Mouse (Mus musculus): Measurements from ENCODE around the gene Tenm2.

The Tenm2 gene

DNA sequence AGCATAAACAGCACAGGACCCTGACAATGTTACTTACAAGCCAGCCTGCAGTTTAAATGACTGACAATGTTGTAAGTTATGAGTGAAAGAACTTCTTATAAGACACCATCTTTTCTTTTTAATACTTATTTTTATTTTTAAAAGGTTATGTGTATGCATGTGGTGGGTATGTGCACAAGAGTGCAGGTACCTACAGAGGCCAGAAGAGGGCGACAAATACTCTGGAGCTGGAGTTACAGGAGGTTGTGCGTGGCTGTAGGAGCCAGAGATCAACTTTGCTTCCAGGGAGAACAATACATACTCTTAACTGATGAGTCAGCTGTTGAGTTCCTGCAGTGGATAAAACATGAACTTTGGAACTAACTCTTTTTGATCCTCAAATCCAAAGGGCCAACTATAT is 981.7 kb downstream of the Tenm2 start:
- no peak for DNase-seq

DNA sequence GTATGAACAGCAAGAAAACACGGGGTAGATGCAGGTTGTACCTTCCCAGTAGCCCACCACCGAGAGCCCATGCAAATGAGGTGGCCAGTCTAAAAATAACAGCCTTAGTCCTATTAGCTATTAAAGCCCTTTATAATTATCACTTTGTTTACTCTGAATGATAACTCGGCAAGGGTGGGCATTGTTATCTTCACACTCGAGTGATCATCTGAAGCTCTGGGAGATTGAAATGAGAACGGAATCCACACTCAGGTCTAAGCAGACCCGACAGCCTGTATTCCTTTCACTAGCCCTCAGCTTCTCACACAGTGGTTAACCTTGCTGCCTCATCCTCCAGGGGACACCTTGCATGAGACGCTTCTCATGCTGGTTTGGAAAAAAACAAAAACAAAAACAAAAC is 985.7 kb downstream of the Tenm2 start:
- no peak for DNase-seq

DNA sequence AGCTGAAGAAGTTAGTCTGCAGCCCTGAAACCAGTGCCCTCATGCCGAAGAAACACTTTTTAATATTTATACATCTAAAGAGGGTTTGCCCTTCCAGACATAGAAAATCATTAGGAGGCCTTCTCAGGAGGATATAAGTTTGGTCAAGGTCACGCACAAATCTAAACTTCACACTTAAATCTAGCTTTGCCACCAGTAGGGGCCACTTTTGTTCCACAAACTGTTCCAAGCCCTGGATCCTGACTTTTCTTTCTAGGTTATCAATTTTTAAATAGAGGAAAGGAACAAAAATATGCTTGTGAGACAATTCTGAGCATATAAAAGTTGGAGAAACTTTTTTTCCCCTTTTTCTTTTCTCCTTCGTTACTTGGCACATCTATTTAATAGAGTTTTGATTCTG is 989.6 kb downstream of the Tenm2 start:
- no peak for DNase-seq

DNA sequence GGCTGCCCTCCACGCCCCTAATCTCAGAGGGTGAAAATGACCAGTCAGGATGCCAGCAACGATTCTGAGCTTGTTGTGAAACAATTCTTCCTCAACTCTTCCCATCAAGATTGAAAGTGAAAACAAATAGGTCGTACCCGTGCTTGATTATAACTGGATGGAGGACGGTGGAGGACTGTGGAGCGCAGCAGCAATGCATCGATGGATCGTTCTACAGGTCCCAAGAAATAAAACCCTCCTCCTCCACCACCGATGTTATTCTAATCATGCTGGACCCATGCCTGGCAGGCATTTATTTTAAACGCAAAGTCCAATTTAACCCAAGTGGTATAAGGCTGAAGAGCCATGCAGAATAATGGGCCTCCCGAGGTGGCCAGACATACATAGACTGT is 991.3 kb downstream of the Tenm2 start:
- DNase-seq = no peak

DNA sequence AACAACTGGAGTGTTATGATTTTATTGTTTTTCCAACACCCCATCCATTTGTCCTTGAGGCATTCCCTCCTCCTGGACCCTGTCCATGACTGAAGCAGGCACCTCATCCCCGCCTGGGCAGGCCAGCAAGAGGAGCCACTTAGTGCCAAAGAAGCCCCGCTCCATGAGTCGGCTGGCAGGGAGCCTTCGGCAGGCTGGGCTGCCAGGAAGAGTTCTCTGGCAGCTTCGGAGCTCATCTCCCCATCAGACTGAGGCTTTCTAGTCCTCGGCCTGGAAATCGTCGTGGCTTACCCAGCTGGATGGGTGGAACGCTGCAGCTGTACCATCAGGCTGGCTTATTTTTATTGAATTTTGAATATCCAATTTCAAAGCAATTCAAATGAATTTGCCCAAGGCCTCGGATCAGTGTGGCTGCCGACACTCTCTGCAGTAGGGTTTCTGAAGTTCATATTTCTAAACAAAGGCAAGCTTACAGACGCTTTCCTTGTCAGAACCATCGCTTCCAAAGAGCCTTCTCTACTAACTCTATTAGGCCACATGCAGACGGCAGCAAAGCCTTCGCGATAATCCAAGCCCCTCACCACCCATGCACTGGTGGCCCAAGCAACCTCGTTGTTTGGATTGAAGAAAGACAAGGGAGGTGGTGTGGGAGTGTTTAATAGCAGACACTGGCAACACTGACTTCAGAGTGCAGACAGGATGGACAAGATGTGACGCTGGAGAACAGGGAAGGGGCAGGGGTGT is 991.8 kb downstream of the Tenm2 start:
- DNase-seq = no peak

DNA sequence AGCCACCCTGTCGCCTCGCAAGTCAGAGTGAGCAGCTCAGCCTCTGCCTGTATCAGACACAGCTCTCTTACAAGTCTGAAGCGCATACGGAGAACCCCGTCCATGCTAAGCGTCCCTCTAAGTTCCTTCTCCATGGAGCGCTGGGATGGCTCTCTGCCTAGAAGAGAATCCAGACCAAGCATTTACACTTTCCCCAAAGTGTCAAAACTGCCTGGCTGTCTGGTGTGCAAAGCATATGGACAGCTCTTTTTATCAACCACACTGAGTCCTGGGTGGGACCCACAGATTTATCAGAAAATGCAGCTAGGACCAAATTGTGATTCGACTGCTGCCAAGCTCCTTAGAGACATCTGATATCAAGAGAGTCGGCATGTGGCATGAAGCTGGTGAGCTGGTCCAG is 996.9 kb downstream of the Tenm2 start:
- no peak for DNase-seq

DNA sequence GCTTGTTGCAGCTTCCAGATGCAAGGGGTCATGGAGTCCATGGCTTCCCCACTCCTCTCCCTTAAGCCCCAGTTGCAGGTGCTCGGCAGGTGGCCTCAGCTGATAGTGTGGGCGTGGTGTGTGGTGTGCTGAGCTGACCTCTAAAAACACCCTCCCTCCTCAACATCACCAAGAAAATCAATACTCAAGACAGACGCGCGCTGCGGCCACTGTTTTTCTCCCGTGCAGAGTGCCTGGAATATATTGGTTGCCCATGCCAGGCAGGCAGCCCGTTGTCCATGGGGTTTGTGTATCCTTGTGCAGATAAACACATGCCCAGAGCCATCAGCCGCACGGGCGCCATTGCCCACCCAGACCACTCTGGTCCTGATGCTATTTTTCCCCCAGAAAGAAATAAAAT is 1007.1 kb downstream of the Tenm2 start:
- no peak for DNase-seq

DNA sequence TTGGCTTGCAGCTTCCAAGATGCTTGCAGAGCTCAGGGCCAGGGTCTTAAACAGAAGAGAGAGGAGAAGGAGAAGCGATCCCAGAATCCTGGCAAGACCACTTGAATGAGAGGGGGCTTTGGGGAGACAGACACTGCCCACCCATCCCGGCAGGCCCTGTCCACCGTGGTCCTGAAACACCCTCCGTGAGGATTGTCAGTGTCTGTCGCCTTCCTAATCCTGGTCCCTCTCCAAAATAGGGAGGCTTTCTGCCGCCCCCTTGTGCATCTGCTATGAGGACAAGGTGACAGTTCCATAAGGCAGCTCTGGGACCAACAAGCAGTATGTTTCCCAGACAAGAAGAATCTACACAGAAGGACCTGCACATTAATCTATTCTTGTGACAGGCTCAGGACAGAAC is 1007.6 kb downstream of the Tenm2 start:
- DNase-seq = no peak

DNA sequence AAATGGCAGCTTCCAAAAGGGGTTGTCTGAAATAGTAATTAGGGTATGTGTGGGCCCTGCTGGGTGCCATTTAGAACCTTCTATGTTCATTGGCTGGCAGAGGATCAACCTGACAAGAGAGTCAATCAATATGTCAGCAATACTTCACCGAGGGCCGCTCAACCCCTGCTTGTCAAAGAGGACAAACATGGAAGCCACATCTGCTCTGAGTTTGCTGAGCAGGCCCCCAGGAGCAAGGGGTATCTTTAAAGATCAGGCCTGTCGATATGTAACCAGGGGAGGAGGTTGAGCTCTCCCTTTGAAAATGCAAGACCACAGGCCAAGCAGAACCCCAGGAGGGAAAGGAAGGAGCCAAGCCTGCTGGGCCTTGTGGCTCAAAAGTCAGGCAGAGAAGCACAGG is 1009.7 kb downstream of the Tenm2 start:
- DNase-seq = no peak

DNA sequence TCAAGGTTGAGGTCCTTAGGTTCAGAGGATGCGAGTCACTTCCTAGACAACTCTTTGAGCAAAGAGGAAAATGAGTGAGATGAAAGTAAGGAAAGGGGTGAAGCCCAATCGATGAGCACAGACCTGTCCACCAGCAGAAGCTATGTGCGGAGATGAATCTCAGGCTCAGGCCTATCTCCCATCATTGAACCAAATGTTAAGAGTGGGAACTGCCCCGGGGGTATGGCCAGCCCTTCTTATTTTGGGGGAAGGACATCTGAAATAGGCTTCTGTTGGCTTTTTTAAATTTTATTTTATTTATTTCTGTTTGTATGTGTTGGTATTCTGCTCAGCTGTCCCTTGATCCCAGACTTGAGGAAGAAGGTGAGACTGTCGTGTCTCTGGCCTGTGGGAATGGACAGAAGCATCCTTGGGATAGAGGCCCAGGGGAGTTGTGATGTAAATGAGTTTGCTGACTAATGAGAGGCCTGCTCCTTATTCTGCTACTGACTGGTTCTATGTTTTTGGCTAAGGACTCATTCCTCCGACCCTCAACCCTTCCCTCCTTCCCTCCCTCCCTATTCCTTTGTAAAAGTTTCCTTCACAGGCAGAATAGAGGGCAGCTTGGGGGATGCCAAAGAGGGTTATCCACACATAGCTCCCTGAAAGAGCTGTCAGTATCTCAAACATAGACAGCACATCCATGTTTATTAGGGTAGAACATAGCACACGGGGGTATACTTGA is 1011.9 kb downstream of the Tenm2 start:
- DNase-seq = no peak

DNA sequence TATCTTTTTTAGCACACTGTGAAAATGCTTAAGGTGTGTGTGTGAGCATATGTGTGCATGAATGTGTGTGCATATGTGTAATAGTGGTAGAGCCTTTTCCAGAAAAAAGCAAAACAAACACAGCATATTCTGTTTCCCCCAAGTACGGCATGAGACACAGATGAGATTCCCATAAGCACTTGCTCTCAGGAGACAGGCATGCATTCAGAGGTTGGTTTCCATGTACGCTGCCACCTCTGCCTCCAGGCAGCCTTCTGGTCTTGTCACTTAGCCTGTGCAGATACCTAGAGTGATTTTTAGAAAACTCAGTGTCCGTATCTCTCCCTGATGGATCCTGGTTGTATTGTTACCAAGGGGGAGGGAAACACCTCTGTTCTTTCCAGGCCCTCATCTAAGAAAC is 1013.7 kb downstream of the Tenm2 start:
- DNase-seq = no peak

DNA sequence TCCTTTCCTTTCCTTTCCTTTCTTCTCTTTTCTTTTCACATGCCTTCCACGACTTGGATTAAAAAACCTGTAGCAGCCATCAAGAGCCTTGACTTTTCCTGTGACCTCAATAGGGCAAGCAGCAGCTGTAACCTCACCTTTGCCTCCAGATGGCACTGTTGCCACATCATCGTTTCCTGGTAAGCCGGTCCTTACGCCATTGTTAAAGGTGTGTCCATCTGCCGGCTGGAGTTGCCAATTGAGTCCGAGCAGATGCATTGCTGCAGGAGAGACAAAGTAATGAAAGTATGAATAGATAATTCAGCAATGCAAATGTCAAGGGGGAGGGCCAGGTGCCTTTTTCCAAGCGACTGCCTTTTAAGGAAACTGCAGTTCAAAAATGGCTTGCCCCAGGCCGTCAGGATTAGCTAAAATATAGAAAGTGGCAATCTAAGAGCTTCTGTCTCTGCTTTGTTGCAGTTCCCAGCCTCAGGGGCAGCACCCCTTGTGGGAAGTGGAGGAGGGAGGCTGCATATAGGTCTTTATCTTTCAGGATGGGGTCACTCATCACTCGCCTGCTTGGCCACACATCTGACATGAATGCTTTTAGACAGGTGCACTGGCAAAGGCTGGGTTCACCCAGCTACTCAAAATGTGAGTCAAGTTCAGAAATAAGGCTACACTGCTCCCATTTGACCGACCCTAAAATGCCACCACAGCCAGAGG is 1014.3 kb downstream of the Tenm2 start:
- DNase-seq = peak in 1 of 2 experiments; percentile 17

DNA sequence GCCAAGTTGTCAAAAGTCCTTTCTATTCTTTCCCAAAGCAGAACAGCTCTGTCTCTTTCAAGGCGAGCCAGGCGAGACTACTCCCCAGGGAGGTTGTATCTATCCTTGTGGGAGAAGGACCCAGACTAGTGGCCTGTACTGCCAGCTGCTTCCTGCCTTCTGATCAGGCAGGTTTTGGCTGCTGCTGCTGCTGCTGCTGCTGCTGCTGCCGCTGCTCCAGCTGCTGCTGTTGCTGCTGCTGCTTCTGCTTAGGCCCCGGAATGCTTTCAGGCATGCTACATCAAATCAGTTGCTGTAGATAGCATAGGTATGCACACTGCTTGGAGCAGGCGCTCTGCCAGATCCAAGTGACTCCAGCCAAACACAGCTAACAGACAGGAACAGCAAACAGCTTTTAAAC is 1015.1 kb downstream of the Tenm2 start:
- DNase-seq = no peak

DNA sequence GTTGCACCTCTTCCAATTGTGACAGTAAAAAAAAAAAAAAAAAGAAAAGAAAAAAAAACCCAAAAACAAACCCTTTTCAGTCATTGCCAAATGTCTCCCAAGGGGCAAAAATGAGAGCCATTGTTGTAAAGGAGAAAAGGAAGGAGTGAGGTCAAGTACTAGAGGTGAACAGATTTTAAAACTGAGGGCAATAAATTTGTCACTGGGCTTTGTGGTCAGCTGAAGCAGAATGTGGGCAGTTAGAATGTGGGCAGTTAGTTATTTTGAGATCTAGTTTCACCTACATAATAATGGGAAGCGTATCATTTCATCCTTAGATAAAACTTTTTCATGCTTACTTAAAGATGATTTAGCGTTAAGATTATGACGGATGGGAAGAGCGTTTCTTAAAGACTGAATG is 1016.2 kb downstream of the Tenm2 start:
- DNase-seq = no peak

DNA sequence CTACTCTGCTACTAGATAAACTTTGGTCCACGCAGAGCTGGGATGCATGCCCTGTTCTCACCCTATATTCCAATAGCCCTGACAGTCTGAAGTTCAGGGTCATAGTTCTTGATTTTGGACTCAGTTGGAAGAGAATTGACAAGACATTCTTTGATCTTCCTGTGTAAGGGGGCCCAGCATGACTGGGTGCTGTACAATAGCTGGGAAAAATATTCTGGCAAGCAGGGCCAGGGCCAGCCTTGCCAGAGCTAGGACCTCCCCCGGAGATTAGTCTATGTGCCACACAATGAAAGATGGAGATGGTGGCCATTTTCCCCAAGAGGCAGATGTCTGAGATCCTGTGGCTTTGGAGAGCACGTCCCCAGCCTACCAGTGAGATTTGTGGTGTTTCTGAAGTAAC is 1021.2 kb downstream of the Tenm2 start:
- DNase-seq = no peak

DNA sequence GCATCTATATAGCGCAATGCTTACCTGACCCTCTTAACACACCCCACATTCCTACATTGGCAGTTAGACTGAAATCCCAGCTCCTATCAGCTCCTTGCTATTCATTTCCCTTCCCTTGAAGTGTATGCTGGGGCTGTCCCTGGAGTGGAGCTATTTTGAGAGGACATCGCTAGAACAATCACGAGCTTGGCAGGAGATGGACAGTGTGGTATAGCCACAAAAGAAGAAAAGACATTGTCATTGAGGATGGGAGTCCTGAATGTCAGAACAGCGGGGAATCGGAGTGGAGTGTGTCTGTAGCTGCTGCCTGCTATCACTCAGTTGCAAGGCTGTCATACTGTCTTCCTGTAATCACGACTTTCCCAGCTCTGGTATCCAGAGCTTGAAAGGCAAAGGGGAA is 1031.4 kb downstream of the Tenm2 start:
- DNase-seq = no peak

DNA sequence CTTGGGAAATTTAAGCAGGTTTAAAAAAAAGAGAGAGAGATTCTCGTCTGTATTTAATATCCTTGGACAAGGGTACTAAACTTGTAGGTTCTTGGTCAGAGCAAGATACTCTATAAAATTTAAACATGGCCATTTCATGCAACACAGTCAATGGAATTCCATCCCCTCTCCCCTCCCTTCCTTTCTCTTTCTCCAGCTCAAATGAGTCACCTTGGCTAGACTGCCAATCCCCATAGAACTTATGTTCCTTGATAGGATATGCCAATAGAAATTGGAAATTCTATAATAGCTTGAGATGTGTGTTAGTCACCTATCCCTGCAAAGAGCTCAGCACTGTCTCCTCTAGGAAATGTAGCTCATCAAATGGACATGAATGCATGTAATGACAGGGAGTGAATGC is 1031.9 kb downstream of the Tenm2 start:
- no peak for DNase-seq

DNA sequence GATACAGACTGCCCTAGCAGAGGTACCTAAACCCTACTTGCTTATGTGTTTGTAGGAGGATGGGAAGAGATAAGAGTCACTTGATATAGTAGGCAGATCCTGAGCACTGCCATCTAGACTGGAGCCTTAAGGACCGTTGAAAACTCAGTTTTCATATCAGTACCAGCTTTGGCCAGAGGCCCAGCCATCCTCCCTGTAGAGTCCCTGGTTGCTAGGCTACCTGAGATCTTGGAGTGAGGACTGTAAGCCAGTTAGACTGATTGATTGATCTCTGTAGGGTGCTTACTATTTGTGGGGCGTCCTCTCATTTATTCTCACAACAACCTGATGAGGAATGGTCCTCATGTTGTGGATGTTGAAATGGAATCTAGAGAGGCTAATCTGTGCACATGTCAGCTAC is 1041.4 kb downstream of the Tenm2 start:
- DNase-seq = no peak

DNA sequence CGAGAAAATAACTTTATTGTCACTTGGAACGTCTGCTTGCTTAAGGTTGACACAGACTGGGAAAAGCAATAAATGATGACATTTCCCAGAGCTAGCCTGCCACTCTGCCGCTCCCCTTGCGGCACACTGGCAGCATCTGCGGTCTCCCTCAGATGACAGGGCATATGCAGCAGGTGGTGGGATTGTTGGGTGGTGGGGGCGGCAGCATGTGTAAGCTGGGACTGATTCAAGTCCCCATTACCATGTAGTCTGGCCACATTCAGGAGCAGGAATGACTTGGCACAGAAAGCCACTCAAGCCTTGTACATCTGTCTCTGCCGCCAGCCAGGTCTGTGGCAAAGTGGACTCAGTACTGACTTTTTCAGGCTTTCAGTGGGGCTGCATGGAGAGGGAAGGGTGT is 1059.7 kb downstream of the Tenm2 start:
- DNase-seq = no peak

DNA sequence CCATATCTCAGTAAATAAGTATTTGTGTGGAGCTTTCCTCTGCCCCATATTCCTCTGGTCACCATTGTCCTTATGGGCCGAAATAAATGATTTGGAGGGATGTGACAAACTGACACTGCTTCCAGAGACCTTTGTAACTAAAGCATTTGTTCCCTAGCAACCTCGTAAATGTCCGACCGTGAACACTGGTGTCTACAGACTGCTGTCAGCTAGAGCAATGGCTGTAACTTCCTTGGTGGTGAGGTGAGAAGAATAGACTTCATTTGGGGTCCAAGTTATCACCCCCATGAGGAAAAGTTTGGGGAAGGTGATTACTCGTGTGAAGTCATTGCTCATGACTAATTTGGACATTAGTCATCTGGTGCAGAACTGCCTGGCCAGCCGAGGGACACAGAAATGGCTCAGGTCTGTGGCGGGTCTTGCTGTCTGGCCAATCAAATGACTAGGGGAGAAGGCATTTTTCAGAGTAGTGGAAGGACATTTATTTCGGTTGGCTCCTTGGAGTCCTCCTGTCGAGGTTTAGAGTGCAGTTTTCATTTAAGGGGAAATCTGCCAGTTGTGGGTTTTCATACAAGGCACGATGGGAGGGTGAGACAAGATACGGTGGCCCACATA is 1062.6 kb downstream of the Tenm2 start:
- DNase-seq = no peak

DNA sequence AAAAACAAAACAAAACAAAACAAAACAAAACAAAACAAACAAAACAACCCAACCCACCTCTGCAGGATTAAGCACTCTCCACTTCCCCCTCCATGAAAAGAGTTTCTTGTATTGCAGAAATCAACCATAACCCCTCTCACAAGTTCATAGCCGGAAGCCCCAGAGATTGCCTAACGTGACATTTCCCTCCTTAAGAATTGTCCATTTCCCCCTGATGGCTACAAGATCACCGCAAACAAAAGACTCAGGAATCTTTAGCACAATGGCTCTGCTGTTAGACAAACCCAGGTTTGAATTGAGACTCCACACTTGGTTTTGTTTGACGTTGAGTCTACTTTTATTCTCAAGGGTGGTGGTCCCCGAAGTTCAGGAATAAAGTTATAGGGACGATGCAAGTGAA is 1063.2 kb downstream of the Tenm2 start:
- no peak for DNase-seq

DNA sequence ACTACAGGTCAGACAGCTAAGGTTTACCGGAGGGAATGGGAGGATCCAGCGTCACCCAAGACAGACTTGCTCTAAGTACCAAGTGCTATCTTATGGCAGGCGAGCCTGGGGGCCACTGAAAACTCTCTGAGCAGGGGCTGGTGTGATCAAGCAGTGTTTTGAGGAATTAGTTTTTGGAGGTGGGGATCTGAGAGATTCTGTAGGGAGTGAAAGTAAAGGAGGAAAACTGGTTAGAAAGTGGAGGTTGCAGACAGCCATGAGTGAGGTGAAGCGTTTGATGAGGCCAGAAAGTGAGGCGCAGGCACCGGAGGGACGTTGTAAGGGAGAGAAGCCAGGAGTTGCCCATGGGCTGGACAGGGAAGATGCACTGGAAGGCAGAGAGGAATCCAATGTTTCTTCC is 1063.8 kb downstream of the Tenm2 start:
- no peak for DNase-seq

DNA sequence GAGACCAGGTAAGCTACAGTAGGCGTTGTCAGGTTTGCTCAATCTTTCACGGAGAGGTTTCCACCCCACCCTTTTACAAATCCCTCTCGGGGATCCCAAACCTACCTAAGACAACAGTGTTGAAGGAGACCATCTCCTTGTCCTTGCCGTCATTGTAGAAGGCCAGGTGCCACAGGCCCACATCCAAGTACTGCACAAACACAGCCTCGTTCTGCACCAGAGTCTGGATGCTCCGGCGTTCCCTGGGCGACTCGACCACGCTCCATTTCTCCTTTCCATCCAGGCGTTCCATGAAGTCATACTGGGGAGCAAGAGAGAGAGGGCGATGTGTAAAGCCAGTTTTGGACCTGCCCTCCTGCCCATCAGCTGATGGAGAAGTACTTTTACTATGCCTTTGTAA is 1064.5 kb downstream of the Tenm2 start:
- no peak for DNase-seq

DNA sequence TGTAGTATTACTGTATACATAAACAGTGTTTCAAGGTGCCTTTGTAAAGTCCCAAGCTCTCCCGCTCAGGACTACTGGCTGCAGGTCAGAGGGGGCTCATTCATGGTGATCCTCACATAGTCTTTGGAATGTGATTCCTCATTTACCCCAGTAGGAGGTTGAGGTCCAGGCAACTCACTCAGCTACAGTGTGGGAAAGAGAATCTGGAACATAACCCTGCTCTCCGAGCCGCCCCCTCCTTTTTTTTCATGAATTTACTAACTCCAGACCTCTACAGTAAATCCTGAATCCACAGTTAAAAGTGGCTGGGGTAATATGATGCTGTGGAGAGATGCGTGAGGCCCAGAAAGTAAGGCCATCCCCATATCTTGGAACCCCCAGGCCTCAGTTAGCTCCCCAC is 1066.0 kb downstream of the Tenm2 start:
- no peak for DNase-seq
